Mouse (Mus musculus) kidney, postnatal 10 days (tissue): ENCODE measurements around the gene Rftn1.
"Not testable (repeated sequence)": the region's sequence is repeated elsewhere in the genome, so short reads cannot be mapped to it uniquely, and the experiment has no call there.

Experiments used
- DNase-seq: peaks from one replicate; pipeline ENCODE4 v3.0.0; 2021; ENCODE audit warnings: mixed read lengths

The Rftn1 gene

GRCm38 (mm10) chr17:50127045-50127813 lies 63.2 kb downstream of the Rftn1 start:
- no peak for DNase-seq

GRCm38 (mm10) chr17:50126545-50126944 lies 63.9 kb downstream of the Rftn1 start:
- no peak for DNase-seq

GRCm38 (mm10) chr17:50125900-50126299 lies 64.6 kb downstream of the Rftn1 start:
- DNase-seq = no peak

- DNase-seq = no peak
These were observed 65.2 kb downstream of the Rftn1 start for GRCm38 (mm10) chr17:50125245-50125798.

- DNase-seq = no peak
These were observed 65.8 kb downstream of the Rftn1 start for GRCm38 (mm10) chr17:50124708-50125107.

GRCm38 (mm10) chr17:50122555-50122954 lies 67.9 kb downstream of the Rftn1 start:
- no peak for DNase-seq

- DNase-seq = no peak
These were observed 70.4 kb downstream of the Rftn1 start for GRCm38 (mm10) chr17:50120098-50120497.

GRCm38 (mm10) chr17:50117461-50117860 lies 73.0 kb downstream of the Rftn1 start:
- DNase-seq = no peak

- DNase-seq = peak; percentile 47
These were observed 73.5 kb downstream of the Rftn1 start for GRCm38 (mm10) chr17:50116980-50117379.

GRCm38 (mm10) chr17:50116401-50116800 lies 74.1 kb downstream of the Rftn1 start:
- not testable (repeated sequence) for DNase-seq

GRCm38 (mm10) chr17:50115716-50116115 lies 74.8 kb downstream of the Rftn1 start:
- not testable (repeated sequence) for DNase-seq

- DNase-seq = no peak
These were observed 75.8 kb downstream of the Rftn1 start for GRCm38 (mm10) chr17:50114659-50115058.

GRCm38 (mm10) chr17:50110650-50111415 lies 79.6 kb downstream of the Rftn1 start:
- DNase-seq = no peak

- no peak for DNase-seq
These were observed 83.7 kb downstream of the Rftn1 start for GRCm38 (mm10) chr17:50106811-50107210.

- DNase-seq = no peak
These were observed 86.3 kb downstream of the Rftn1 start for GRCm38 (mm10) chr17:50104131-50104530.

GRCm38 (mm10) chr17:50101416-50101815 lies 89.1 kb downstream of the Rftn1 start:
- no peak for DNase-seq

- DNase-seq = no peak
These were observed 90.4 kb downstream of the Rftn1 start for GRCm38 (mm10) chr17:50100070-50100469.

GRCm38 (mm10) chr17:50099378-50099777 lies 91.1 kb downstream of the Rftn1 start:
- no peak for DNase-seq

GRCm38 (mm10) chr17:50098297-50098696 lies 92.2 kb downstream of the Rftn1 start:
- no peak for DNase-seq

- no peak for DNase-seq
These were observed 92.6 kb downstream of the Rftn1 start for GRCm38 (mm10) chr17:50097831-50098230.

GRCm38 (mm10) chr17:50096305-50096704 lies 94.2 kb downstream of the Rftn1 start:
- DNase-seq = no peak

GRCm38 (mm10) chr17:50094596-50094995 lies 95.9 kb downstream of the Rftn1 start:
- no peak for DNase-seq

GRCm38 (mm10) chr17:50094077-50094476 lies 96.4 kb downstream of the Rftn1 start:
- no peak for DNase-seq

GRCm38 (mm10) chr17:50093356-50093755 lies 97.1 kb downstream of the Rftn1 start:
- DNase-seq = no peak
